Mouse (Mus musculus) retina, embryonic 14.5 days (tissue): ENCODE data around the gene Trir.

Experiments used
- DNase-seq: peaks from one replicate; pipeline ENCODE4 v3.0.0-alpha.2; 2015; ENCODE audit warnings: low spot score

Gene Trir

DNA sequence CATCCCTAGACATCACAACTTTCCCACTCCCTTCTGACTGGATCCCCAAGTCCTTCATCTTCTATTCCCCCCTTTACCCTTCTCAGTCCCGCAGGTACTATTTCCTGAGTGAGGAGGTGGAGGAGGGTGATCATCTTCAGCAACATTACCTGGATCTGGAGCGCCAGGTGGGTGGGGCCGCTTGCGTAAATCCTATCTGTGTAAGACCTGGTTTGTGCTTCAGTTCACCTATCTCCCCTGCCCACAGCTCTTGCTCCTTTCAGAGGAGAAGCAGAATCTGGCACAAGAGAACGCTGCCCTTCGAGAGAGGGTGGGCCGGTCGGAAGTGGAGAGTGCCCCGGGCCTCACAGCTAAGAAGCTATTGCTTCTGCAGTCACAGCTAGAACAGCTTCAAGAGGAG, 32.2 kb upstream of the Trir start:
- no peak for DNase-seq

DNA sequence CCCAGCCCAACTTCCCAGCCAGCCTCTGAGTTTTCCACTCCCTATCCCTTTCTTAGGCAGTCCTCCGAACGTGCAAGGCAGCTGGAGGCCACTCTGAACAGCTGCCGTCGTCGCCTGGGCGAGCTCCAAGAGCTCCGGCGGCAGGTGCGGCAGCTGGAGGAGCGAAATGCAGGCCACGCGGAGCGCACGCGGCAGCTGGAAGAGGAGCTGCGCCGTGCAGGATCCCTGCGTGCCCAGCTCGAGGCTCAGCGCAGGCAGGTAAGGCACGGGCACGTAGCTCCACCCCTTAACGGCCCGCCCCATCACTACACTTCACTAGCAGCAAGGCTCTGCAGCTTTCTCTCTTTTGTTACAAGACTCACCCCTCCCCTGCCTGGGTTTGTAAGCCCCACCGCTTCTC, 30.9 kb upstream of the Trir start:
- no peak for DNase-seq

DNA sequence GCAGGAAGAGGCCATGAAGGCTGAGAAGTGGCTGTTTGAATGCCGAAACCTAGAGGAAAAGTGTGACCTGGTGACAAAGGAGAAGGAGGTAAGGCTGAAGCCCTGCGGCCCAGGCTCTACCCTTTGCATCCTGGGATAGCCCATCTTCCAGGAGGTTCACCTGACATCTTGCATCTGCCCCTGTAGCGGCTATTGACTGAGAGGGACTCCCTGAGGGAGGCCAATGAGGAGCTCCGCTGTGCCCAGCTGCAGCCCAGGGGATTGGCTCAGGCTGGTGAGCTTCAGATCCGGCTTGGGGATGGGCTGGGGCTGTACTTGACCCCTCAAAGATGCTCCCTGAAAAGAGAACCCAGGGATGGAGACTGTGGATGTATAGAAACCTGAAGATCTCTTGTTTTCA, 29.6 kb upstream of the Trir start:
- DNase-seq, result no peak

DNA sequence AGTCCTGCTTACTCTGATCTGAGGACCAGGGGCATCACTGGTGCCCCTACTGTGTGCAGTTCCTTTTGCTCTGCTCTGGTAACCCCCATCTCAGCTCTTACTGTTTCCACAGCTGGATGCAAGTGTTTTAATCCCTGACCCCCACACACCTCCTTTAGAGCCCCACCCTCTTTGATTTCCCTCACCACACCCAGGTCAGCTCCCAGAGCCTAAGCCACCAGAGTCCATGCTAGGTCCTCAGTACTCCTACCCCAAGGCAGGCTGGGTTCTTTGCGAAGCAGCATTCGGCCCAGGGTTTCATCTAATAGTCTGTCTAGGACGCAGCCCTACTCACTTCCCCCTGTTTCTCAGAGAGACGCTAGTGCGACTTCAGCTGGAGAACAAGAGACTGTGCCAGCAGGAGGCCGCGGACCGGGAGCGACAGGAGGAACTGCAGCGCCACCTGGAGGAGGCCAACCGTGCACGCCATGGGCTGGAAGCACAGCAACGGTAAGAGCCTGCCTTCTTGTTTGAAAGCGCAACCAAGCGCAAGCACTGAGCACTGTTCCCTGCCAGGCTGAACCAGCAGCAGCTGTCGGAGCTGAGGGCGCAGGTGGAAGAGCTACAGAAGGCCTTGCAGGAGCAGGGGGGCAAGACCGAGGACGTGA, 28.9 kb upstream of the Trir start:
- DNase-seq, result peak; percentile 94

DNA sequence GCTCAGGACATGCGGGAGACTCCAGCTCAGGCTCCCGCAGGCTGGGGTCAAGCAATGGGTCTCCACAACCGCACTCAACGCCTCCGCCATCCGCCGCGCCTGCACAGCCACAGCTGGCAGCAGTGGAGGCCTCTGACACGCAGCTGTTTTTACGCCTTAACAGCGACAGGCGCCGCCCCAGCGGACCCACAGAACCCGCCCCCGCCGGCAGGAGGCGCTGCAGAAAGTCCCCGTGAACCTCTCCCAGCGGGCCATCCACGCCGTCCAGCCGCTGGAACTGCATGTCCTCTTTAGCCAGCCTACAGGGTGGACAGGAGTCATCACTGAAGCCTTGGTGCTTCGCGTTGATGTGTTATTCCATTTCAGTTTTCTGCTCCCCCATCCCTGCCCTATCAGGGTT, 18.9 kb upstream of the Trir start:
- peak; percentile 51 for DNase-seq

DNA sequence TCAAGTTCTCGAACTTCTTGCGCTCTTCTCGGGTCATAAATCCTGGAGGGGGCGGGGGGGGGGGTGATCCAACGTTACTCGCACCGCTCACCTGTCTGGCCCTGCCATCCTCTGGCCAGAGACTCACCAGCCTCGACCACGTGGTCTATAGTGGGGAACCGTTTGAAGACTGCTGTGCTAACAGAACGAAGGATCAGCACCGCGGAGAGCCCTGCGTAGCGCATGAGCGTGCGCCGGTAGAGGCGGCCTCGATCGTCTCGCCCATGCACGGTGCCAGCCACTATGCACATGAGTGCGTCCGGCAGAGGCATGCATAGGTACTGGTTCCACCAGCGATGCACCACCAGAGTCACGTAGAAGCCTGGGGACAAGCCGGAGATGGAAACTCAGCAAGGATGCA, 15.4 kb upstream of the Trir start:
- no peak for DNase-seq

DNA sequence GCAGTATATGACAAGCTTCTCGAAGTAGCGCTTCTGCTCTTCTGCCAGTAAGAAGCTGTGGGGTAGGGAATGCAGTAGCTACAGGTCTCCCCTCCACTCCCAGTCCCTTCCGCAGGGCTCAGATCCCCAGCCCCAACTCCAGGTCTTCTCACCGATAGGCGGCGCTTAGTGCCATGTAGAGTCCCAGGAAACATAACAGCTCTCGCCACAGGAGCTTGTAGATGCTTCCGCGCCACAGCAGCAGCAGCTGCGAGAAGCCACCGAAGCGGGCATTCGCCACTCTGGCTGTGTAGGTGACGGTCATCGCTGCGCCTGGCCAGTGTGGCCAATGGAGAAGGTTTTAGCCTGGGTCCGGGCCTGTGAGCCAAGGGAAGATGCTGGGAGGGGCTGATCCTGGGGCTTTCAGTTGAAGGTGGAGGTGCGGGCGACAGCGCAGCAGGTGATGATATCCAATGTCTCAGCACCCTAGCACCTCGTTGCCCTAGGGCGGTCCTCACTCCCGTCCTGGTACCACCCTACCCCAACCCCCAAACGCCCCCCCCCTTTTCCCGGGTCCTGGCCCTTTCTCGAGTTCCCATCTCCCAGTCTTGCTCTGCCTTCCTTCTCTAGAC, 13.3 kb upstream of the Trir start:
- peak; percentile 92 for DNase-seq

DNA sequence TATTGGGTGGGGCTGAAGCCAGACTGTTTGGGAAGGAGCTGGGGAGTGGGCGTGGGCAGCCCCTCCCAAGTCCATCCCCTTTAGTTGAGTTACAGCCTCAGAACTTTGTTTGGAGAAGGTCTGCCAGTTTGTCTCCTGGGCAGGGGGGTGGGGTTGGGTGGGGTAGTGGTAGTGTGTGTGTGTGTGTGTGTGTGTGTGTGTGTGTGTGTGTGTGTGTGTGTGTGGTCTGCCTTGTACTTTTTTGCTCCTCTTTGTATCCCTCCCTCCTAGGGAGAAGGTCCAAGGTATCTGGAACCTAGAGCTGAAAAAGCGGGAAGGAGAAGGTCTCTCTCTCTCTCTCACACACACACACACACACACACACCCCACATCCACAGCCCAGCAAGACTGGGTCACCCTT, 12.2 kb upstream of the Trir start, which contains the start of gene Best2:
Gene Best2, minus strand, starts transcription at position 101 of the 400 bp plus-strand sequence.
- no peak for DNase-seq

DNA sequence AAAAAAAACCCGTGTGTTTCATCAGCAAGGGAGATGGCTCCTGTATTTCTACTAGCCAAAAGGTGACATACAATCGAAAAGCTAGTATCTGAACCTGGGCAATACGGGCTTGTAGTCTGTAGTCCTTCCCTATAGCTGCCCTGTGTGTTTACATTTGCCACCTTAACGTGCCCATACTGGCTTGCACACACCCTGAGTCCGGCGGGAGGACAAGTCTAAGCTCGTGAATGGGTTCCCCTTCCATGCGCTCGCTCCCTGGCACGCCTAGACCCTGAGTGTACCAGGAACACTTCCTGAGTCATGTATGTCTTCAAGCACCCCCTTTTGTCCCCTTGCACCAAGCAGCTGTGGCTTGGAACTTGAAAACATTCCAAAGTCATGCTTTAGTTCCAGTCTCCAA, 9.9 kb upstream of the Trir start:
- DNase-seq, result no peak

DNA sequence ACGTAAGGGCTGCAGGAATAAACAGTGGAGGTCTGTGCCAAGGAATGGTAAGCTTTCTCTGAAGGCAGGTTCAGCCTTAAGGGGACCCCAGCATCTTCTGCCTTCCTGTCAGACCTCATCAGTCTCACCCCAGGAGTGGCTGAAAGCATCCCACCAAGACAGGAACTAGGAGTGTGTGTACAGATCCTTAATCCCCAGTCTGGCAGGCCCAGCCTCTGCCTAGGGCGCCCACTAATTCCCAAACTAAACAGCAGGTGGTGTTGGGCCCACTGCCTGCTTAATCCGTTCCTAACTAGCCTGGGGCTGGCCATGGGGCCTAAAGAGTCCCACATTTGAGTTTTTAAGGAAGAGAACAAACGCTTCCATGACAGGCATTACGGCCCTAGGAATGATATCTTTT, 9.4 kb upstream of the Trir start:
- DNase-seq, result peak; percentile 32

DNA sequence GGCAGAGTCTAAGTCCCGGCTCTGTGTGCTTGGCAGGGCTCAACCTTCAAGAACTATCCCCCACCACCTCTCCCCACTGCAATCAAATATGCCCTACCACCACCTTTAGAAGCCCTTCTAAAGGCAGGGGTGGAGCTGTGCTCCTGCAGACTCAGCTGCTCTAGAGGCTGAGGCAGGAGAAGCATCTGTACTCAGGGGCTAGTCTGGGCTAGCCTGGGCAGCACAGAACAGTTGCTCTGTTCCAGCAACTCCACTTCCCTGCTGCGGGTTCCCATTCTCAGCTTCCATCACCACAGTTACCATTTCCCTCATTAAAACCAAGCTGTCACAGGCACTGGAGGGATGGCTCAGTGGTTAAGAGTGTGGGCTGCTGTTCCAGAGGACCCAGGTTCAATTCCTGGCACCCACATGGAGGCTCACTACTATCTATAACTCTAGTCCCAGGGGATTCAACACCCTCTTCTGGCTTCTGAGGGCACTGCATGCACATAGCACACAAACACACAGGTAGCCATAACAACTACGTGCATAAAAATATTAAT, 5.0 kb upstream of the Trir start:
- DNase-seq, result no peak

DNA sequence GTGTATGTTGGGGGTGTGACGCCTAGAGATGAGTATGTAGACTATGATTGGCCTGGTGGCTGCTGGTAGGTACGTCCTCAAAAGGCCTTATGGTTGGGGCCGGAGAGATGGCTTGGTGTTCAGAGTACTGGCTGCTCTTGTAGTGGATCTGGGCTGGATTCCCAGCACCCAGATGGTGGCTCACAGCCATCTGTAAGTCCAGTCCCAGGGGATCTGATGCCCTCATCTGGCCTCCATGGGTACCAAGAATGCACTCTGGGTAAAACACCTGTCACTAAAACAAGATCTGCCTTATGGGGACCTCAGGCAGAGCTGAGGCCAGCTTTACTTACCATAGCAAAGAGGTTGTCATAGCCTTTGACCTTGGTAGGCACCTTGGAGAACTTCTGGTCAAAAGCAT, 2.8 kb upstream of the Trir start:
- no peak for DNase-seq

DNA sequence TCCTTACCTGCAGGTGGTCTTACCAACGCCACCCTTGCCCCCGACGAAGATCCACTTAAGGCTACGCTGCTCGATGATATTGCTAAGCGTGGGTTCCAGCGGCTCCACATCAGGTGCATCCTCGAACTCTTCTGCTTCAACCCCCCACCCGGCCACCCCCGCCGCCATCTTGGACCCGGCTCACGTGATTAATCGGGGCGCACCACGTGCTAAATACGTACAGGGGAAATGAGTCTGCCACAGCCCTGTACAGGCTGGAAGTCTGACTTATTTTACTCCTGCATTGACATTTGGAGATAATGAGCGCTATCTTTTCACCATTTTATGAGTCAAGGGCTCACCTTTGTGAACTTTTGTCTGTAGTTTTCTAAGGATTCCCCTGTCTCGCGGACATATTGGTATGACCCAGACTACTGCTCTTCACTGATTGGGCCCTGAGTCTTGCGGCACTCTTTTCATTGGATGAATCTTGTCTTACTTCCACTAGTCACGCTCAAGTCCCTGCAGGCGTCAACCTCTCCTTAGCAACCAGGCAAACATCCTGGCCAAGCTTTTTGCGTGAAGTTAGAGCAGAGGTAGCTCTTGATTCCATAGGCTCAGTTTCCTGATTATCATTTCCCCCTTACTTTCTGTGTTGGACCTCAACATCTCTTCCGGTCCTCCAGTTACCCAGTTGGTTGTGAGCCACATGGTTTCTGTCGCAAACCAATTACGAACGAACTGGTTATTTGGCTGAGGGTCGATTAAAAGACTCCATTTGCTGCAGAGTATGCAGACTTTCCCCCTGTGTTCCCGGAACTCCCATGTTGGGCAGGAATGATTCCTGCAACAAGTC, 1.3 kb upstream of the Trir start, which contains the start of gene Asna1:
Gene Asna1, minus strand, starts transcription at position 184 of the 835 bp plus-strand sequence.
- peak; percentile 92 for DNase-seq

DNA sequence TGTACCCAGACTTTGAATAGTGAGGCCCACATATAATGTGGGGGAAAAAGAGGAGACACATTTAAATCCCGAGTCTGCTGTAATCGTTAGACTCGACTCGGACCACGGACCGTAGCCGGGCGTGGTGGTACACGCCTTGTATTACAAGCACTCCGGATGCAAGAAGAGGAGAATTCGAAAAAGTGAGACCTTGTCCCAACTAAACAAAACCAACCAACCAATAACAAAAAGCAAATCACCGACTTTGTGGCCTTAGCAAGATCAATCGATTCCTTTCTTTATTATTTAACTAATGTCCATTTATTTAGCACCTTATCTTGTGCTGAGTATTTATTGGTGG, 863 bp downstream of the Trir start:
- DNase-seq, result peak; percentile 25

DNA sequence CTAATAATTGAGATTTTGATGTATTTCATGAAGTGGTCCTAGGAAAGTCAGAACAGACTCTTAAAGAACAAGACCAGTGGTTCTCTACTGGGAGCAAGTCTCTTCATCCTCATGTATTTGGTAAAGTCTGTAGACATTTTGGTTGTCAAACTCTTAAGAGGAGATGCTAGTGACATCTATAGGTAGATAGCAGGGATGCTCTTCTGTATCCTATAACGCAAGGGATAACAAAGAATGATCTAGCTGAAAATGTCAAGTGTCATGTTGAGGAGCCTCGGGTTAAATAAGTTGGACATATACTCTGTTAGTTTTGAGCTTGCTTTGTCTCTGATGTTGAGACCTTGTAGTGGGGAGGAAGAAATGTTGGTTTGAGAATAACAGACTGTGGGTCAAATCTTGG, 1.3 kb downstream of the Trir start:
- peak; percentile 11 for DNase-seq

DNA sequence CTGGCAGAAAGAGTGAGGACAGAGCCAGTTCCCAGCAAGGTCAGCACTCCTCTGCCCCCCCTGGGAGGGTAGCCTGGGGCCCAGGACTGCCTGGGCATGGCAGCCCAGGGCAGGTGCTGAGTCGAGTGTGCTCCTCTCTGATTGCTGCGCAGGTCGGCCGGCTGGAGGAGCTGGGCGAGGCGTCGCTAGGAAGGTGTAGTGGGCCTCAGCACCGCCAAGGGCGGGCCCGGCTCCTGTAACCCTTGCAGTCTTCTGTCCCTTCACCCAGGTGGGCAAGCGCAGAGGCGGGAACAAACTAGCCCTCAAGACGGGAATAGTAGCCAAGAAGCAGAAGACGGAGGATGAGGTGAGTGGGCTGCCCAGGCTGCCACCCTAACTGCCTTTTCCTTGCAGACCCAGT, 2.6 kb downstream of the Trir start:
- DNase-seq, result no peak

DNA sequence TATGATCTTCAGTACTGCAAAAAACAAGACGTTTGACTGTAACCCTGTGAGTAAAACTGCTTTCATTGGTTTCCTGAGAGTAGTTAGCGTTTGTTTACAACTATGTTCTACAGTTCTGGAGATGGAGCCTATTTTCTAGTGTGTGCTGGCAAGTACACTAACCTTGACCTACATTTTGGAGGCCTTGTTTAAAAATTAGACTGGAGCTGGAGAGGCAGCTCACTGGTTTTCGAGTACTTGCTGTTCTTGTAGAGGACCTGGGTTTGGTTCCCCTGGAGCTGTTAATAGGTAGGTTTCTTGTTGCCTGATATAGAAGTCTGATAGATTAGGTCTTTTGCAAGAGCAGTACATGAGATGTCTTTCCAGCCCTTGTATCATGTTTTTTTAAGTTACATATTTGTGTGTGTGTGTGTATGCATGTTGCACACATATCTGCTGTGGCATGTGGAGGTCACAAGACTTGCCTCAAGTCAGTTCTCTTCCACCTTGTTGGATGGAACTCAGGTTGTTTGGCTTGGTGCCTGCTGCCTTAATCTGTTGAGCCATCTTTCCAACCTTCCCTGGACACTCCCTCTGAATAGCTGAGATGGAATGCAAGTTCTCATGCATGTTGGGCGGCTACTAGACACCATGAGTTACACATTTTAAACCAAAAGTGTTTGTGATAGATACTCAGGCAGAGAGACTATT, 6.1 kb downstream of the Trir start:
- DNase-seq, result no peak

DNA sequence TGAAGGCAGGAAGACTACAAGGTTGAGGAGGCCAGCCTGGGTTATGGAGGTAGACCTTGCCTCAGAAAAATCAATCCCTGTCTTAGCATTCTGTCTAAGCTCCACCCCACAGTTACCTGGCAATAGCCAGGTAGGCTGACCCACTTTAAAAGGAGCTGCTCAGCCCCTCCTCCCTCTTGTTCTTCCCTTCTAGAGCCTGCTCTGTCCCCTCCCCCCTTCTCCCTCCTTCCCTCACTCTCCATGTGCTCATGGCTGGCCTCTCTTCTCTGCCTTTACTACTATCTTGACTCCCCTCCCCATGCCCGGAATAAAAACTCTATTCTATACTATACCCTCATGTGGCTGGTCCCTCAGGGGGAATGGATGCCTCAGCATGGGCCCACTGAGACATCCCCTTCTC, 7.2 kb downstream of the Trir start:
- no peak for DNase-seq

DNA sequence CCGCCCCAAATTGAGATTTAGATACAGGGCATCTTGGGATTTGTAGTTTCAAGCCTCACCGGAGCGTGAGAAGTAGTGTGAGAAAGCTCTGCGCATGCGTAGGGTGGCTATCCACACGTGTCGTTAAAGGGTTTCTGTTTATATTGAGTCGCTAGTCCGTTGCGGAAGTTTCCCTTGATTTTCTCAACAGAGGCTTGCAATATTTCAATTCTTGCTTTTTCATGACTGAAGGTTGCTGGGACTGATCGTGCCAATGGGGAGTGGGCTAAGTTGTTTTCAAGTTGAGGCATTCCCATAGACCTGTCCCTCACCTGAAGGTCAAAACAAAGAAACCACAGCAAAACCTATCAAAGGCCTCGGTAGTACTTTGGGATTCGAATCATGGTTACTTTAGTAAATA, 8.1 kb downstream of the Trir start:
- peak; percentile 80 for DNase-seq

DNA sequence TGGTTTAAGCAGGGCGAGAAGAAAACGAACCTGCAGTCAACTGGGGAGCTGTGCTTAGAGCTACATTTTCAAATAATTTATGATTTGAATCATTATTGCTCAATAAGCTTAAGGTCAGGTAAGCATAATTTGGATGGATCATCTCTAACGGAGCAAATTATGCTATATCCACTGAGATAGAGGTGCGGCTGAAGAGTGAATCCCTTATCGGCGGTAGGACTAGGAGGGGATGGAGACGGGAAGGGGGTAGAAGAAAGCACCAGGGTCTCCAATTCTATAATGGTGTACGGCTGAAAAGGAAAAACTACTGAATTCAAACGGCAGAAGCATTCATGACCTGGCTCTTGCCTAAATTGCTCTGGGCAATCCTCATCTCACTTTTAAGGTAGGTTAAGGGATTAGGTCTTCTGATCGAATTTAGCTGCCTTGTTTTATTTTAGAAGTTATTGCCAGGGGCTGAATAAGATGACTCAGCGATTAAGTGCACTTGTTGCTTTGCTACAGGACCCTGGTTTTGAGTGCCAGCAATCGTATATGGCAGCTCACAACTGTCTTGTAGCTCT, 8.6 kb downstream of the Trir start:
- DNase-seq, result peak; percentile 29

DNA sequence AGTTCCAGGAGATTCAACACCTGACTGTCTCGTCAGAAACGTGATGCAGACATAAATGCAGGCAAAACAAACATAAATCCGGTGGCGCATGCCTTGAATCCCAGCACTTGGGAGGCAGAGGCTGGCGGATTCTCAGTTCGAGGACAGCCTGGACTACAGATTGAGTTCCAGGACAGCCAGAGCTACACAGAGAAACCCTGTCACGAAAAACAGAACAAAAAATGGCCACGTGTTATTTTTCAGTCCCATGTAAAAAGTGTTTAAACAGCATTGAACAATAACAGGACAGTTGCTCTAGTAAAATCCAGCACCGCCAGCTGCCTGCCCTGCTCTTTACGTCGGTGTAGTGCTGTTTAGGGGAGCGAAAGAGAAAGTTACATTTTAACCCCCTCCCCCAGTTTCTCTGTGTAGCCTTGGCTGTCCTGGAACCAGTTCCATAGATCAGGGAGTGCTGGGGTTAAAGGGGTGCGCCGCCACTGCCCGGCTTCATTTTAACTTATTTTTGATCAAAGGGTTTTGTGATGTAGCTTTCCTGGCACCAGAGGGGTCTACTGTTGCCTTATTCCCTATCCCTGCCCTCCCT, 9.2 kb downstream of the Trir start:
- no peak for DNase-seq

DNA sequence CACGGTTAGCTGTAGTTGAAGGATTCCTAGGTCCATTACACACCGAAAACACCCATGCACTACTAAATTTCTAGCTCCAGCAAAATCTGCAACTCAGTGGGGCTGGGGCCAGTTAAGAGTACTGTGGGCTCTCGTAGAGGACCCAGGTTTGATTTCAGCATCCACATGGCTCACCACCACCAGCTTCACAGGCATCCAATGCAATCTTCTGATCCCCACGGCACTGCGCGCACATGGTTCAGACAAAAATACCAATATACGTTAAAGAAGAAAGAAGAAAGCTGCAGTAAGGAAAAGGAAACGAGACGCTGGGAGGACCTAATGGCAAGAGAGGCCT, 9.7 kb downstream of the Trir start:
- DNase-seq, result no peak
